Mouse (Mus musculus) cerebellum, adult 2 months (tissue): ENCODE results near the gene Atf5. TPM values are rescaled to one million over a fixed set of nuclear protein-coding genes. Genes with fewer than 3 reads are reported as not detected.
A peak's percentile ranks its signal among the peaks of the same experiment; 100 is the strongest.

Experiments
- DNase-seq, 2 experiments: peaks; one replicate each; pipeline ENCODE4 v3.0.0; 2021
- H3K27ac ChIP-seq: fragments of 200-500 bp; 2 replicates; pipeline ENCODE4 v1.5.1; 2012; ENCODE audit warnings: low read length, control low read depth, inconsistent platforms; ENCODE audit not compliant: insufficient read depth
- H3K27me3 ChIP-seq: fragments of 200-500 bp; 2 replicates; pipeline ENCODE4 v1.6.1; 2012; ENCODE audit warnings: inconsistent platforms, mild to moderate bottlenecking, low read length, moderate library complexity; ENCODE audit not compliant: control insufficient read depth, insufficient read depth
- H3K4me1 ChIP-seq: fragments of 200-500 bp; 2 replicates; pipeline ENCODE4 v1.6.1; 2011; ENCODE audit warnings: low read length; ENCODE audit not compliant: control insufficient read depth, insufficient read depth
- H3K4me3 ChIP-seq: fragments of 200-500 bp; replicated peaks from 2 replicates; pipeline ENCODE3; 2011; ENCODE audit warnings: mild to moderate bottlenecking, low read depth, low read length, control low read depth; ENCODE audit not compliant: insufficient read depth
- CTCF ChIP-seq: fragments of 200-500 bp; IDR thresholded peaks from 2 replicates; pipeline ENCODE4 v1.5.1; 2011; ENCODE audit warnings: low read depth, mild to moderate bottlenecking, control low read depth, low read length, moderate library complexity, borderline replicate concordance; ENCODE audit not compliant: insufficient read depth
- POLR2A ChIP-seq: fragments of 200-500 bp; IDR thresholded peaks from 2 replicates; pipeline ENCODE4 v1.6.1; 2011; ENCODE audit warnings: low read length, control low read depth, borderline replicate concordance; ENCODE audit not compliant: insufficient read depth
- WGBS: fragments of 180-500 bp; shearing (Covaris S2); methylation state at CpG from one replicate; pipeline ENCODE4 v1.1.7; 2018; 5-methylcytosine and 5-hydroxymethylcytosine counted together
- polyA plus RNA-seq: library from polyadenylated mRNA; depleted of rRNA; stranded (reverse); fragments of >200 nt; gene quantifications from 2 replicates; pipeline ENCODE4 v1.2.3, GENCODE M21; 2012

The Atf5 gene
- polyA plus RNA-seq, 1 experiment: 19.6 TPM

DNA sequence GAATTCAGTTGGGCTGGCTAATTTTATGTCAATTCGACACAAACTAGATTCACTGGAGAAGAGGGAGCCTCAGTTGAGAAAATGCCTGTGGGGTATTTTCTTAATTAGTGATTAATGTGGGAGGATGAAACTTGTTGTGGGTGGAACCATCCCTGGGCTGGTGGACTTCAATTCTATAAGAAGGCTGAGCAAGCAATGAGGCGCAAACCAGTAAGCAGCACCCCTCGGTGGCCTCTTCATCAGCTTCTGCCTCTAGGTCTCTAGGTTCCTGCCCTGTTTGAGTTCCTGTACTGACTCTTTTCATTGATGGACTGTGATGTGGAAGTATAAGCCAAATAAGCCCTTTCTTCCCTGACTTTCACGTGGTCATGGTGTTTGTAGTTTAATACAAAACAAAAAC lies 6.1 kb downstream of the Atf5 start:
- DNase-seq: peak in 1 of 2 experiments; percentile 1
- no peaks in the 10 kb centered on the region for H3K27me3 ChIP-seq
- no peaks in the 10 kb centered on the region for H3K4me1 ChIP-seq
- H3K4me3 ChIP-seq: no peak overlapping the region
- 81% methylated on average over 4 of the region's 4 CpGs for WGBS
- H3K27ac ChIP-seq: no peak overlapping the region
- TF ChIP-seq POLR2A (no peak), CTCF (no peak)

DNA sequence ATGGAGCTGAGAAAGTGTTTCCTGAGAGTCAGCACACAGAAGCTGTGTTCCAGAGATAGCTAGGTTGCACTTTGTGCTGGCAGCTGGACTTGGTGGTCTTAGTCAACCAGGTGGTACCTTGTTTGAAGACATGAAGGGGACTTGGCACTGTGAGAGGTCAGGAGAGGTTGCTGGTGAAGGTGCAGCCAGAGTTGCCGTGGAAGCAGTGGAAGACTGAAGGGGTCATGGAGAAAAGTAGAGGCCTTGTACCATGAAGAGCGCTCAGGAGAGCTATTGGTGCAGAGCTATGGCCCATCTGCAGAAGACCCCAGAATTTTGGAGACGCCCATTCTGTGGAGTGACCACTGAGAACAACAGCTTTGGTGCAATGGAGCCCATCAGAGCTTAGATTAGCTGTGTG lies 7.0 kb downstream of the Atf5 start:
- DNase-seq: peak in 1 of 2 experiments; percentile 5
- no peaks in the 10 kb centered on the region for H3K27me3 ChIP-seq

DNA sequence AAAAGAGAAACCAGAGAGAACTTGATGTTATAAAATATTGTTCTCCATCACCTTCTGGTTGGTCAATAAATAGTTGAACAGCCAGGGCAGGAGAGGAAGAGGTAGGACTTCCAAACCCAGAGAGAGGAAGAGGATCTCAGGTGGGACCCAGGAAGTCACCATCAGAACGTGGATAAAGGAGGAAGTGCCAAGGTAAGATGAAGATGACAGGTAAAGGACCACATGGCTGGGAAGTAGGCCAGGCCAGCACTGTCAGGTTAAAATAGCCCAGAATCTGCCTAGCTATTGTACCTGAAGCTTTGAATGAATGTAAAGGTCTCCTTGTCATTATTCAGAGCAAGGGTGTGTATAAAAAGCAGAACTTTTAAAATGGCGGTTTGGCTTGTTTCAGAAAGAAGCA lies 7.5 kb downstream of the Atf5 start:
- 84% methylated on average over 2 of the region's 2 CpGs for whole genome bisulfite sequencing
- no peaks in the 10 kb centered on the region for H3K27me3 ChIP-seq
- H3K27ac ChIP-seq: no peak overlapping the region
- no peaks in the 10 kb centered on the region for H3K4me1 ChIP-seq
- DNase-seq: no peak
- TF ChIP-seq CTCF: no peak
- no peak for TF ChIP-seq POLR2A
- no peak overlapping the region for H3K4me3 ChIP-seq

More for the DNA sequence above, 7.0 kb downstream of the Atf5 start:
- no peaks in the 10 kb centered on the region for H3K4me1 ChIP-seq
- H3K27ac ChIP-seq: no peak overlapping the region
- 85% methylated on average over 3 of the region's 3 CpGs for WGBS
- no peak overlapping the region for H3K4me3 ChIP-seq
- TF ChIP-seq POLR2A: no peak
- TF ChIP-seq CTCF: no peak

DNA sequence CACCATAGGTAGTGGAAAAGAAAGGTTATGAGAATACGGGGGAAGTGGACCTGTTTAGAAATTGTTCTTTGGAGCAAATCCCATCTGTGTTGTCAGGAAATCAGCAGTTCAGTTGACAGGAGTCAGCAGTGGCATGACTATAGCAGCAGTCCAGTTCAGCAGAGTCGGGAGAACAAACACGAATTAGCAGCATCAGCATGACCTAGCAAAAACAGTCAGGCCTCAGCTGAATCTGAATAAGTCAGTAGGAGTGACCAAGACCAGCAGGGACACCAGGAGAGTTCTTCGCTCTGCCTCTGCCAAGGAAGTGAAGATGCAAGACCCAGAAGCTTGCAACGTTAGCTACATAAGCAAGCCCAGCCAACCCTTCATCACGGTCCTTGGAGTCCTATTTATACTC lies 23.7 kb downstream of the Atf5 start:
- WGBS: 74% methylated on average over 6 of the region's 6 CpGs
- H3K27ac ChIP-seq: no peak overlapping the region
- no peak for DNase-seq
- H3K4me3 ChIP-seq: no peak overlapping the region
- H3K27me3 ChIP-seq: no peaks in the 10 kb centered on the region
- H3K4me1 ChIP-seq: no peaks in the 10 kb centered on the region
- TF ChIP-seq CTCF (no peak), POLR2A (no peak)

DNA sequence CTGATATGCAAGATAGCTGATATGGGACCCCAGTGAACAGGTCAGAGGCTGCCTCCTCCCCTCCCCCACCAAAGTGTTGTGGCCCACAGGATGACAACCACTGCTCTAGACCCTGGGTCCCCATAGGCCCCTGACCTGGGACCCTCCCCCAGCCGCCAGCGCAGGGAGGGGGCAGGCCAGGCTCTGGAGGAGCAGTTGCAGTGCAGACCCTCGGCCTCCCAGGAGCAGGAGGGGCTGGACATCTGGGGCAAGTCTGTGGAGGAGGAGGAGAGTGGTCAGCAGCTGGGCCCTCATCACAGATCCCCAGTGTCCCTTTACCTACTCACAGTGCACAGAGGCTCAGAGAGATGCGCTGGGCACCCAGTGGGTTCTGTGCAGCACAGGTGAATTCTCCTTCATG lies 26.4 kb downstream of the Atf5 start:
- no peaks in the 10 kb centered on the region for H3K4me1 ChIP-seq
- TF ChIP-seq POLR2A (no peak), CTCF (no peak)
- no peak for DNase-seq
- WGBS: 53% methylated on average over 4 of the region's 4 CpGs
- no peak overlapping the region for H3K27ac ChIP-seq
- no peak overlapping the region for H3K4me3 ChIP-seq
- no peaks in the 10 kb centered on the region for H3K27me3 ChIP-seq

DNA sequence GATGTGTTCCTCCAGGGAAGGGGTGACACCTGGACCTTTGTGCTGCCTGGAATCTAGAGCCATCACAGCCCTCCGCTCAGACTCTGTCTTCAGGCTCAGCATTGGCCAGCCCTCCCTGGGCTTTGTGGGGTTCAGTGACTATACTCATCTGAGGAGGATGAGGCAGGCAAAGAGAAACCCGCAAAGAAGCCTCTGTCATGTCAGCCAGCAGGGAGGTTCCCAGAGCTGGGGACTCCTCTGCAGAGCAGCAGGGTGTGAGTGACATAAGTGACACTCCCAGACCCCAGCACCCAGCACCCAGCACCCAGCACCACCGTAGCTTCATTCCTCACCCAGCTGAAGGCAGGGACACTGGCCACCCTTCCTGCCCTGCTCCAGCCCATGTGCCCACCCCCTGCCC lies 26.9 kb downstream of the Atf5 start:
- no peak for DNase-seq
- H3K27me3 ChIP-seq: no peaks in the 10 kb centered on the region
- WGBS: 79% methylated on average over 3 of the region's 3 CpGs
- TF ChIP-seq CTCF (no peak), POLR2A (no peak)
- H3K4me3 ChIP-seq: no peak overlapping the region
- H3K4me1 ChIP-seq: no peaks in the 10 kb centered on the region
- no peak overlapping the region for H3K27ac ChIP-seq

DNA sequence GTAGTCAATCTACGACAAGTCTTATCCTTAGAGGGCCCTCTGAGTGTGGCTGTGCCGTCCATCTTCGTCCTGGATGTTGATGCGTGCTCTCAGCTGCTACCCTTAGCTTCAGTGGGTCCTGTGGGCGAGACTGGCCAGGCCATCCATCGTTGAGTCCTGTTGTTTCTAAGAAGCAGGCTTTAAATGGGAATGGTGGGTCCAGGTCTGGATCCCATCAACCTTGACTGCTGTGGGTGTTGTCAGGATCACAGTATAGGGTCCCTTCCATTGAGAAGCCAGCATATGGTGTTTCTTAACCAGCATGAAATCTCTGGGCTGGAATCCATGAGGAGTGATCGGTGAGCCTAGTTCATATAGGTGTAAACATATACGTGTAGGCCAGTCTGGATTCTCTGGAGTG lies 36.4 kb downstream of the Atf5 start:
- no peak for DNase-seq
- TF ChIP-seq POLR2A (no peak), CTCF (no peak)
- H3K27ac ChIP-seq: no peak overlapping the region
- H3K4me1 ChIP-seq: no peaks in the 10 kb centered on the region
- H3K27me3 ChIP-seq: no peaks in the 10 kb centered on the region
- no peak overlapping the region for H3K4me3 ChIP-seq
- WGBS: 84% methylated on average over 8 of the region's 8 CpGs

DNA sequence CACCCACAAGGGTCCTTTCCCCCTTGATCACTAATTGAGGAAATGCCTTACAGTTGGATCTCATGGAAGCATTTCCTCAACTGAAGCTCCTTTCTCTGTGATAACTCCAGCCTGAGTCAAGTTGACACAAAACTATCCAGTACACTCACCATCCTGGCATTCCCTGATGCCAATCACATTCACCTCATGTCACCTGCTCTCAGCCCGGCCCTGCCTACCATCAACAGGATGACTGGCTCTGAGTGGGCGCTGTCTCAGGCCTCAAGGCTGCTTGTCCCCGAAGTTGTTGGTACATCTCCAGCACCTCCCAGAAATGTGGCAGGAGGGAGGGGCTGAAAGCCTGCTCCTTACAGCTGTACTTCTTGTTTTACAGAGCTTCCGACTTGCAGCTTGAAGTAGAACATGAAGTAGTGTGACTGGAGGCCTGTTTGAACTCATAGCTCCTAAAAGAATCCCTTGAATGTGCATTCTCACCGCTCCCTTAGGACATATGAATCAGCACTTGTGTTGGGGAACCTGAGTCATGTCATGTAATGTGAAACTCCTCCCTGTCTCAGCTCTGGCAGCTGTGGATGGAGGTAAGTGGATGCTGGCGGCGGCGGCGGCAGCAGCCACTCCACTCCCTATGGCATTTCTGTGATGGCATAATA lies 39.5 kb downstream of the Atf5 start:
- no peaks in the 10 kb centered on the region for H3K4me1 ChIP-seq
- WGBS: 92% methylated on average over 9 of the region's 9 CpGs
- H3K27me3 ChIP-seq: no peaks in the 10 kb centered on the region
- TF ChIP-seq CTCF (no peak), POLR2A (no peak)
- H3K4me3 ChIP-seq: no peak overlapping the region
- no peak for DNase-seq
- no peak overlapping the region for H3K27ac ChIP-seq
